Mouse (Mus musculus): Measurements from ENCODE around the gene Acer3.

The Acer3 gene

GRCm38 (mm10) chr7:98333987-98334386, 13.0 kb upstream of the Acer3 start:
- in situ Hi-C loops (cut with MboI, MseI): no loop called here

GRCm38 (mm10) chr7:98333507-98333906, 12.5 kb upstream of the Acer3 start:
- in situ Hi-C loops (cut with MboI, MseI): no loop called here

DNA sequence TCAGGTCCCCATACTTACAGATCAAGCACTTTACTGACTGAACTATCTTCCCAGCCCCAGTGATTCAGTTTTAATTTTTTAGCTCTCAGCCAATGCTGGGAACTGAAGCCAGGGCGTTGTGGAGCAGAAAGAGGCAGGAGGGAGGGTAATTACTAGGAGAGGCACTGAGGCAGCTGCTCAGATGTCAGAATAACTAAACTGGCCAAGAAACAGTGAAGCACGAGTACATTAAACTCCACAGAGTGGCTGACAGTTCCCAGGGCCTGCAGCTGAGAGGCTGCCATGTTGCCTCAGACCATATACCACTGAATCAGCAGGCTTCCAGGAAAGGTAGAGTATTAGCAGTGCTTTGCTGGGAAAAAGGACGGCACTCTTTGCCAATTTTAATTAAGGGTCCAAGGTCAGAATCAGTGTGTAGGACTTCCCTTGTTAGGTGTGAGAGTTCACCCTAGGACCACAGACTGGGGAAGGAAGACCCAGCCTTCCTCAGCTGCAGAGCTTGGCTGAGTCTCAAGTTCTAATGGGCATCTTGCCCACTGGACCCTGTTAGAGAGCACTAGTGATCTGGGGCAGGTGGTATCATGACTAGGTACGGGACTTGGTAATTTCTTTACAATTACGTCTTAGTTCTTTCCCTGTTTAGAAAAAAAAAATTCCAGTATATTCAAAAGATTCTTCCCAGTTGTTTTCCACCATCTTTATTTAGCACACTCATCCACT, 11.8 kb upstream of the Acer3 start:
- in situ Hi-C loops (cut with MboI, MseI): no loop called here

DNA sequence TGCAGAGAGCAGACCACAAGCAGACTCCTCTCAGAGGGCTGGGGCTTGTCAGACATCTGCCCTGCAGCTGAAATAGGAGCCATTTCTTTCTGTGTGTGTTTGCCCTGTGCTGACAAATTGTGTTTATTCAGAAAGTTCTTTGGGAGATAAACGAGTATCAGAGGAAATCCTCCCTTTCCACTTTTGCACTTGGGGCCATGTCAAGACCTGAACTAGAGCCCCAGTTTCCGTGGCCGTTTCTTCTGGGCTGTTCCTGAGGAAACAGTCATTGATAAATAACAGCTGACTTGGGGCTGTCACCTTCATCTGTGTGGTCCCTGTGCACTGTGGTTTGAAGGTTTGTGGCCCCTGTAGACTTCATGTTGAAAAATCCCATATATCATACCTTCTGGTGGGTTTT, 10.9 kb upstream of the Acer3 start:
- in situ Hi-C loops (cut with MboI, MseI): no loop called here

DNA sequence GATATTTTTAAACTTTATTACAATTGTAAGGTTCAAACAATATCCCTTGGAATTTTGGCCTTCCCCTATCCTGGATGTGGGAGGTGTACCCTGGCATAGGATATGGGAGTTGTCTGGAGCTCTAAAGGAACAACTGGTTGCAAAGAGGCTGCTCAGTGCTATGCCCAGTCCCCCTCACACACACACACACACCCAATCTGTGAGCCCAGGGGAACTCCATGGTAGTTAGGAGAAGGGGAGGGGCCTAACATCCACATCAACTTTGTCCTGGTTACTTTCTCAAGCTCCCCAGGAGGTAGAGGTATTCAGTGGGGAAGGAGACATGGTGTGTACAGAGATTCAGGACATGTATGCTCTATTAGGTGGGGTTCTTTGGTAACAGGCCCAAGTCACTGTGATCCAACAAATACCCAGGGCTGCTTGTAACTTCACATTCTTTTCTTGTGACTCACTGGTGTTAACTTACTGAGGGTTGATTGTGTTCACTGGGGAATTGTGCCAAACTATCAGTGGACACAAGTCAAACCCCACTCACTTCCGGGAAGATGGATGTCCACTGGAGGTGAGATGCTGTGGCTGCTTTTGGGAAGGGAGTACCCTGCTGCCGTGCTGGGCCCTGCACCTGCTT, 9.5 kb upstream of the Acer3 start:
- in situ Hi-C loops (cut with MboI, MseI): no loop called here

DNA sequence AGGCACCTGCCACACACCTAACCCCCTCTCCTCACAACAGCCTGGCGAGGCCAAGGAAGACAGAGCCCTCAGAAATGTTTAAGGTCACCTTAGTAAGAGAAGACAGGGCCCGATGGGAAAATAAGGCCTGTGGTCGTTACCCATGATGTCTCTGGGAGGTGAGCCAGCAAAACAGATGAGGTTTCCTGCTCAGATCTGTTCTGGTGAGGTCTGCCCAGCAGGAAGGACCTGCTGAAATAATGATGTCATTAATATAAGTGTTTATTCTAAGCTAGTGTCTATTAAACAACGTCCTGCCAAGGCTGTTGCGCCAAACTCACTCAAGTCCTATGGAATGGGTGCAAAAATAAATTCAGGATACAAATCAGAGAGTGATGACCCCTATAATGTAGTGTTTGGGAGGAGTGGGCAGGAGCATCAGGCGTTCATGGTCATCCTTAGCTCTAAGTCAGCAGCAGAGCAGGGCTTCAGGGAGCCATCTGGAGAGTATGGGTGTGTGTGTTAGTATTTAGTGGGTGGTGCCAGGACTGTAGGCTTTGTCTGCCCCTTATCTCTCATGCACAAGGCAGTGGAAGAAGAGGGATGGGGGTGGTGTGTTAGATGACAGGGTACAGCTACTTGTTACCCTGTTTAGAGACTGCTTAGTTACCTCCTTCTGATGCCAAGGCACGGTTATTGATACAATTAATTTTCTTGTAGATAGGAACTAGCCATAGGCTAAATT, 8.8 kb upstream of the Acer3 start:
- in situ Hi-C loops (cut with MboI, MseI): no loop called here

- in situ Hi-C loops (cut with MboI, MseI): no loop called here
Observed at GRCm38 (mm10) chr7:98328311-98328710, 7.3 kb upstream of the Acer3 start.

DNA sequence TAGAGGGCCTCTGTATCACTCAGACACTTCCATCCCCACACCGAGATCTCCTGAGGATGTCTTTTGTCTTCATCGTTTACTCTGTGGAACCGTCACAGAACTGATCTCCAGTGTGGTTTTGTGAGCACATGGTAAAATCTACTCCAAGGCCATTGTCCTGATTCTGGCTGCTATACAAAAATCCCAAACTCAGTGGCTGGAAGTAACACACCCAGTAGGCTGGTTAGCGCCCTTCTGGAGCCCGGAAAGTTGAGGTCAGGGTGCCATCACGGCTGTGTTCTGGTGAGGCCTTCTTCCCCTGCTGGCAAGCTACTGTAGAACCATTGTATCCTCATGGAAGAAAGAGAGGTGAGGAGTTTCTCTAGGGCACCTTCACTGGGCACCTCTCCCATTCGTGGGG, 5.0 kb upstream of the Acer3 start:
- in situ Hi-C loops (cut with MboI, MseI): no loop called here

GRCm38 (mm10) chr7:98324228-98324627, 3.2 kb upstream of the Acer3 start:
- in situ Hi-C loops (cut with MboI, MseI): no loop called here

DNA sequence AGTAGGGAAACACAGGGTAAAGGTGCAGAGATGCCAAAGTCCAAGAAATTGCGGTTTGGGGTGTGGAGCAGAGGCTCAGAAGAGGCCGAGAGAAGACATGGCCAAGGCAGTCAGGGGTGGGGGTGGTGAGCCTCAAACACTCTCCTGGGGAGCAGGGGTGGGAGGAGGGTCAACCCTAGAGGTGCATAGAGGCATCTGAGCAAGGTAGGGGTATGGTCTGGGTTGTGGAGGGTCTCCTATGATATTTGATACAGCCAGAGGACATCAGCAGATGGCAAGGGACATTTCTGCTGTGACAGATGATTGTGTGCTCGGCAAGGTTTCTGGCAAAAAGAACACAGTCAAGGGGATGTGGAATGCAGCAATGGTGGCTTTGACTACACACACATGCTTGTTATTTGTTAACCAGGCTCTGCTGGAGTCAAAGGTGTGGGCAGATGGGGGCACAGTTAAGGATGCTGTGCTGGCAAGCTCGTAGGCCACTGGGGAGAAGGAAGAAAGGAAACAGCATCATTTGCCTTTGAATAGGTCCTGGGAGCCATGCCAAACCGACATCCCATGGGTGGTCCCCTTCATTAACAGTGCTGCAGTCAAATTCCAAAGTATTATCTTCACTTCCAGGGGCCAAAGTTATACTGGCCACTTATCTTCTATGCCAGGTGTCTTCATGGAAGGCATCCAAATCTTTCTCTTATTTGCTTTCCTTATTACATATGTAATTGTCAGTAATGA, 2.4 kb upstream of the Acer3 start:
- in situ Hi-C loops (cut with MboI, MseI): no loop called here

DNA sequence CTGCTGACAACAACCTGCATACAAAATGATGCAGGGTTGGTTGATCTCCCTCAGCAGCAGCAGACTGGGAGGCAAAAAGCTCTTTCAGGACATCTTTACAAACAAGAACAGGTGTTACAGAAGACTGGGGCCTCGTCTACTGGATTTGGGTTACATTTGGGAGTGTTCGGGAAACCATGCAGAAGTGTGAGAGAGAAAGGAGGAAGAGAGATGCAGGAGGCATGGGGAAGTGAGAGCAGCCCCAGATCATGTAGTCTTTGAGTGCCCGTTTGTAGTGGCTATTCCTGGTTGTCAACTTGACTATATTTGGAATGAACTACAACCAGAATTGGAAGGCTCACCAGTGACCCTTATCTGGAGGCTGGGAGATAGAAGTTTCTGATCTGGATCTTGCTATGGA, 1.4 kb upstream of the Acer3 start:
- in situ Hi-C loops (cut with MboI, MseI): no loop called here

DNA sequence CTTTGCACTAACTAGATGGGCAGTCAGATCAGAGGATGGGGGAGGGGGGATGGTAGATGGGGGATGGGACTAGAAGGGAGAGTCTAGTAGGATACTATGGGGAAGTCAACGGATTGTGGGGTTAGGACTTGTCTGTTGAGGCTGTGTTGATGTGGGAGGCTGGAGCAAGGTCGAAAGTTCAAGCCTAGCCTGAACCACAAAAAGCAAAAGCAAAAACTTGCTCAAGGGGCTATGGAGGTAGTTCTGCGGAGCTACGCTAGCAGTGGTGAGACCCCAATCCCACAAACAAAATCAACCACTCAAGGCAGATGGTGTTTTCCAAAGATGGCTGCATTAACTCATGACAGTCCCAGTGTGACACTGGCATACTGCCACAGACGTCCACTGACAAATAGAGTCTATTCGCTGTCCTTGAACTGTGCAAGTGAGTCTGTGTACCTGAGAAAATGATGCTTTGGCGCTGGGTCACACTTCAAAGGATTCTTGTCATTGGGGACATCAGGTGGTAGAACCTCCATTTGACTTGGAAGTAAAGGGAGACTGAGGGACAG, 927 bp downstream of the Acer3 start:
- in situ Hi-C loops (cut with MboI, MseI): no loop called here

DNA sequence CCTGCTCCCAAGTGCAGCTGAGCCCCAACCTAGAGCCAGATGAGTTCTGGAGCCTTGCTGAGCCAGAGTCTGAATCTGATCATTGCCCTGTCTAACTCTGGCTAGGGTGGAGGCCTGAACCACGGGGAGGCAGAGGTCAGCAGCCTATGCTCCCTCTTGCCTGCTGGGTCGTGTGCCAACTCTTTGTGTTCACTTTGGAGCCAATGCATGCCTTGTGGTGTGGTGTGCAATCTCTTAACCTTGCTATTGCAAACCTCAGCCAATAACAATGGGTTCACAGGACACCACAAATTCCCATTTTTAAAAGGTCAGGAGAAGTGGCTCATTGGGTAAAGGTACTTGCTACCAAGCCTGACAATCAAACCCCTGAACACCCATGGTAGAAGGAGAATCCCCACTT, 4.4 kb downstream of the Acer3 start:
- in situ Hi-C loops (cut with MboI, MseI): no loop called here

GRCm38 (mm10) chr7:98315087-98315486, 5.9 kb downstream of the Acer3 start:
- in situ Hi-C loops (cut with MboI, MseI): no loop called here

DNA sequence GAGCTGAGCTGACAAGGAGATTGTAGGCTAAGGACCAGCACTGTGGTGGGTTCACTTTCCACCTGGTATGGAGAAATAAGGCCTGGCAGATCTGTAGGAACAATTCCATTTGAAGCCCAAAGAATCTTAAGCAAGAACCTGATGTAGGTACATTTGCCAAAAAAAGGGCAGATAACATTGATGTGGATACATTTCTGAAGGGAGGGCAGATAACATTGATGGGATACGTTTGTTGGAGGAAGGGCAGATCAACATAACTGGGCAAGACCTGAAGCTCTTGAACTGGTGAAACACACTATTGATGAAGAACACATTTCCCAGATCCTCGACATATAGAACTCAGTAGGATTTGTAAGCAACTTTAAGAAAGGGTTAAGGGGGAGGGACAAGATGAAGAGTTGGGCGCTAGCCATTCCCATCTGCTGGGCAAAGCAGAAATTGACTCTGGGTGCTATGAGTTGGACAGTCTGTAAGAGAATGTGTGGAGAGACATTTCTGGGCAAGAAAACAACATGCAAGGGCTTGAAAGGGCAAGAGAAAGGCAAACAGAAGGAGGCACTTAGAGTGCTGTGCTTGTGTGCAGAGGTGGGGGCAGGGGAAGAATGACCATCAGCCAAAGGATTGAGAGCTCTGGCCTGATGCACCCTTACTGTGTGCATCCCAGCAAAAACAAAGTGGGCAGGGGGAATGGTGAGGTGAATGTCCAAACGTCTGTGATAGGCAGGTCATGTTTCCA, 8.7 kb downstream of the Acer3 start:
- in situ Hi-C loops (cut with MboI, MseI): no loop called here

DNA sequence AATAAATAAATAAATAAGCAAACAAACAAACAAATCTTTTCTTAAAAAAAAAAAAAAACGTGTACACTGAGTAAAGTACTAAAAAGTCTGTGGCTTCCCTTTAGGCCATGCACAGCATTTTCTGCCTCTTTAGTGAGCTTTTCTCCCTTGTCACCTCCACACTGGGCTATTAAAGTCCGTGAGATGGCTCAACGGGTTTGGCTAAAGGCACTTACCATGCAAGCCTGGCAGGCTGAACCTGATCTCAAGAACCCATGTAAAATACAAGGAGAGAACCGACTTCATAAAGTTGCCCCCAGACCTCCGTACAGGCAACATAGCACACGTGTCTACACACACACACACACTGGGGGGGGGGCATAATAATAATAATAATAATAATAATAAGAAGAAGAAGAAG, 10.7 kb downstream of the Acer3 start:
- in situ Hi-C loops (cut with MboI, MseI): no loop called here

- in situ Hi-C loops (cut with MboI, MseI): no loop called here
Observed at GRCm38 (mm10) chr7:98309219-98310030, 11.6 kb downstream of the Acer3 start.

- in situ Hi-C loops (cut with MboI, MseI): no loop called here
Observed at GRCm38 (mm10) chr7:98308607-98309218, 12.3 kb downstream of the Acer3 start.

GRCm38 (mm10) chr7:98307921-98308606, 12.9 kb downstream of the Acer3 start:
- in situ Hi-C loops (cut with MboI, MseI): no loop called here
